Mouse (Mus musculus) MEL (cell line): ENCODE data around the gene Lrrc7. TPM values are rescaled to one million over a fixed set of nuclear protein-coding genes. Genes with fewer than 3 reads are reported as not detected.

Source experiments
- DNase-seq: peaks from one replicate; pipeline ENCODE4 v3.0.0; 2011; ENCODE audit warnings: low read depth, low spot score
- H3K27ac ChIP-seq: 2 replicates; pipeline ENCODE4 v1.5.1; 2012; ENCODE audit warnings: low read depth, mild to moderate bottlenecking, control low read depth, low read length, moderate library complexity; ENCODE audit not compliant: control insufficient read depth
- H3K27me3 ChIP-seq, 2 experiments: fragments of 150-350 bp in 1 of 2; sonication (generic) in 1 of 2; 2 replicates each; pipeline ENCODE4 v1.6.1; 2012; ENCODE audit warnings: low read length in 2 of 2, mild to moderate bottlenecking in 2 of 2, improper control_type of control experiment in 1 of 2, moderate library complexity in 1 of 2; ENCODE audit not compliant: insufficient read depth in 2 of 2, control insufficient read depth in 1 of 2
- H3K36me3 ChIP-seq, 2 experiments: 2 replicates each; pipeline ENCODE4 v1.6.1; 2012 to 2014; ENCODE audit warnings: low read length in 2 of 2, improper control_type of control experiment in 1 of 2, inconsistent platforms in 1 of 2, mild to moderate bottlenecking in 1 of 2; ENCODE audit not compliant: insufficient read depth in 2 of 2, control insufficient read depth in 1 of 2
- H3K4me1 ChIP-seq, 2 experiments: fragments of 150-350 bp in 1 of 2; sonication (generic) in 1 of 2; 2 replicates each; pipeline ENCODE4 v1.6.1; 2012; ENCODE audit warnings: low read length in 2 of 2, improper control_type of control experiment in 1 of 2, mild to moderate bottlenecking in 1 of 2; ENCODE audit not compliant: insufficient read depth in 2 of 2, control insufficient read depth in 1 of 2
- H3K4me3 ChIP-seq, 2 experiments: fragments of 150-350 bp in 1 of 2; sonication (generic) in 1 of 2; 2 replicates each; pipeline ENCODE4 v1.5.1; 2012; ENCODE audit warnings: low read depth in 2 of 2, low read length in 2 of 2, mild to moderate bottlenecking in 2 of 2, moderate library complexity in 2 of 2, control low read depth in 1 of 2, improper control_type of control experiment in 1 of 2; ENCODE audit not compliant: control insufficient read depth in 1 of 2, insufficient read depth in 1 of 2
- H3K79me2 ChIP-seq: 2 replicates; pipeline ENCODE4 v1.6.1; 2012; ENCODE audit warnings: mild to moderate bottlenecking, low read length, moderate library complexity; ENCODE audit not compliant: control insufficient read depth, poor library complexity, insufficient read depth
- H3K9ac ChIP-seq: 2 replicates; pipeline ENCODE4 v1.6.1; 2012; ENCODE audit warnings: low read depth, mild to moderate bottlenecking, control low read depth, low read length, moderate library complexity; ENCODE audit not compliant: control insufficient read depth, poor library complexity, severe bottlenecking
- H3K9me3 ChIP-seq: fragments of 150-350 bp; sonication (generic); replicated peaks from 2 replicates; pipeline ENCODE4 v1.6.1; 2012; ENCODE audit warnings: mild to moderate bottlenecking, low read length, improper control_type of control experiment, moderate library complexity; ENCODE audit not compliant: insufficient read depth
- CHD1 ChIP-seq: IDR thresholded peaks from 2 replicates; pipeline ENCODE4 v1.6.1; 2012; ENCODE audit warnings: low read depth, mild to moderate bottlenecking, inconsistent platforms, low read length, improper control_type of control experiment
- CHD2 ChIP-seq: IDR thresholded peaks from 2 replicates; pipeline ENCODE4 v1.6.1; 2011; ENCODE audit warnings: low read length, improper control_type of control experiment
- CTCF ChIP-seq, 3 experiments: IDR thresholded peaks in 2 of 3; conservative IDR thresholded peaks in 1 of 3; 2 replicates each; pipeline ENCODE4 v1.5.1; 2011 to 2012; ENCODE audit warnings: low read length in 3 of 3, low read depth in 2 of 3, mild to moderate bottlenecking in 2 of 3, improper control_type of control experiment in 1 of 3, inconsistent platforms in 1 of 3, mixed read lengths in 1 of 3, moderate library complexity in 1 of 3; ENCODE audit not compliant: control insufficient read depth in 1 of 3, insufficient read depth in 1 of 3, poor library complexity in 1 of 3, severe bottlenecking in 1 of 3
- E2F4 ChIP-seq: IDR thresholded peaks from 2 replicates; pipeline ENCODE4 v1.6.1; 2011; ENCODE audit warnings: low read depth, low read length, improper control_type of control experiment, borderline replicate concordance
- ELF1 ChIP-seq: IDR thresholded peaks from 2 replicates; pipeline ENCODE4 v1.6.1; 2014; ENCODE audit warnings: low read depth, mild to moderate bottlenecking, inconsistent platforms, low read length, improper control_type of control experiment, moderate library complexity
- EP300 ChIP-seq, 2 experiments: IDR thresholded peaks; 2 replicates each; pipeline ENCODE4 v1.6.1; 2011; ENCODE audit warnings: improper control_type of control experiment in 2 of 2, low read length in 2 of 2, low read depth in 1 of 2, mild to moderate bottlenecking in 1 of 2
- GABPA ChIP-seq: IDR thresholded peaks from 2 replicates; pipeline ENCODE4 v1.6.1; 2012; ENCODE audit warnings: low read depth, mild to moderate bottlenecking, inconsistent platforms, low read length, improper control_type of control experiment, moderate library complexity
- GATA1 ChIP-seq: IDR thresholded peaks from 2 replicates; pipeline ENCODE4 v1.6.1; 2011; ENCODE audit warnings: low read depth, low read length, improper control_type of control experiment
- JUND ChIP-seq: IDR thresholded peaks from 2 replicates; pipeline ENCODE4 v1.6.1; 2011; ENCODE audit warnings: low read depth, mild to moderate bottlenecking, improper control_type of control experiment, low read length
- KAT2A ChIP-seq: conservative IDR thresholded peaks from 2 replicates; pipeline ENCODE4 v1.6.1; 2012; ENCODE audit warnings: low read depth, low read length, improper control_type of control experiment, inconsistent platforms
- MAFK ChIP-seq: IDR thresholded peaks from 2 replicates; pipeline ENCODE4 v1.6.1; 2011; ENCODE audit warnings: low read depth, mild to moderate bottlenecking, low read length, improper control_type of control experiment, borderline replicate concordance
- MAX ChIP-seq: IDR thresholded peaks from 2 replicates; pipeline ENCODE4 v1.6.1; 2011; ENCODE audit warnings: low read length, improper control_type of control experiment
- MAZ ChIP-seq: IDR thresholded peaks from 2 replicates; pipeline ENCODE4 v1.6.1; 2012; ENCODE audit warnings: low read depth, mild to moderate bottlenecking, inconsistent platforms, low read length, improper control_type of control experiment
- MEF2A ChIP-seq: IDR thresholded peaks from 2 replicates; pipeline ENCODE4 v1.6.1; 2014; ENCODE audit warnings: low read depth, mild to moderate bottlenecking, inconsistent platforms, low read length, improper control_type of control experiment; ENCODE audit not compliant: poor library complexity, insufficient replicate concordance, severe bottlenecking; ENCODE audit errors: extremely low read depth
- MXI1 ChIP-seq: IDR thresholded peaks from 2 replicates; pipeline ENCODE4 v1.6.1; 2011; ENCODE audit warnings: mild to moderate bottlenecking, low read depth, low read length, improper control_type of control experiment
- MYB ChIP-seq: IDR thresholded peaks from 2 replicates; pipeline ENCODE4 v1.6.1; 2011; ENCODE audit warnings: mild to moderate bottlenecking, low read depth, low read length, improper control_type of control experiment
- NELFE ChIP-seq: IDR thresholded peaks from 2 replicates; pipeline ENCODE4 v1.6.1; 2011; ENCODE audit warnings: low read depth, low read length, improper control_type of control experiment
- NRF1 ChIP-seq: IDR thresholded peaks from 2 replicates; pipeline ENCODE4 v1.6.1; 2014; ENCODE audit warnings: low read depth, mild to moderate bottlenecking, inconsistent platforms, low read length, improper control_type of control experiment, moderate library complexity; ENCODE audit not compliant: poor library complexity, insufficient read depth, severe bottlenecking
- POLR2AphosphoS2 ChIP-seq: IDR thresholded peaks from 2 replicates; pipeline ENCODE4 v1.6.1; 2011; ENCODE audit warnings: low read length, improper control_type of control experiment
- POLR2AphosphoS5 ChIP-seq: IDR thresholded peaks from 2 replicates; pipeline ENCODE4 v1.6.1; 2012; ENCODE audit warnings: low read depth, borderline replicate concordance, mild to moderate bottlenecking, inconsistent platforms, low read length, moderate library complexity, mixed read lengths
- RCOR1 ChIP-seq: IDR thresholded peaks from 2 replicates; pipeline ENCODE4 v1.6.1; 2012; ENCODE audit warnings: low read depth, mild to moderate bottlenecking, inconsistent platforms, low read length, improper control_type of control experiment
- SIN3A ChIP-seq: IDR thresholded peaks from 2 replicates; pipeline ENCODE4 v1.6.1; 2012; ENCODE audit warnings: low read length, improper control_type of control experiment, inconsistent platforms
- SMC3 ChIP-seq: IDR thresholded peaks from 2 replicates; pipeline ENCODE4 v1.6.1; 2011; ENCODE audit warnings: low read depth, low read length, improper control_type of control experiment
- TAL1 ChIP-seq: IDR thresholded peaks from 2 replicates; pipeline ENCODE4 v1.6.1; 2012; ENCODE audit warnings: mild to moderate bottlenecking, inconsistent platforms, low read length, moderate library complexity, mixed read lengths
- UBTF ChIP-seq: IDR thresholded peaks from 2 replicates; pipeline ENCODE4 v1.6.1; 2012; ENCODE audit warnings: low read depth, mild to moderate bottlenecking, inconsistent platforms, low read length, improper control_type of control experiment, moderate library complexity, borderline replicate concordance; ENCODE audit not compliant: insufficient read depth
- ZKSCAN1 ChIP-seq: IDR thresholded peaks from 2 replicates; pipeline ENCODE4 v1.6.1; 2012; ENCODE audit warnings: low read depth, mild to moderate bottlenecking, inconsistent platforms, low read length, improper control_type of control experiment, moderate library complexity
- ZNF384 ChIP-seq: IDR thresholded peaks from 2 replicates; pipeline ENCODE4 v1.6.1; 2012; ENCODE audit warnings: low read depth, mild to moderate bottlenecking, inconsistent platforms, low read length, improper control_type of control experiment
- polyA plus RNA-seq, 2 experiments: library from polyadenylated mRNA; stranded (reverse) in 1 of 2; unstranded in 1 of 2; fragments of >175 nt in 1 of 2; fragments of >200 nt in 1 of 2; gene quantifications; 2 replicates each; pipeline versions ENCODE4 v1.2.1 to v1.2.4; 2012; ENCODE audit warnings: low replicate concordance in 2 of 2, low read depth in 1 of 2; ENCODE audit not compliant: insufficient read length in 2 of 2, insufficient read depth in 1 of 2, missing spikeins in 1 of 2
- total RNA-seq: library from RNA; depleted of rRNA; stranded (reverse); fragments of 300-350 nt; gene quantifications from 2 replicates; pipeline ENCODE4 v1.2.3, GENCODE M21; 2012

Gene Lrrc7
- total and polyA plus RNA-seq, 3 experiments, result not detected

DNA sequence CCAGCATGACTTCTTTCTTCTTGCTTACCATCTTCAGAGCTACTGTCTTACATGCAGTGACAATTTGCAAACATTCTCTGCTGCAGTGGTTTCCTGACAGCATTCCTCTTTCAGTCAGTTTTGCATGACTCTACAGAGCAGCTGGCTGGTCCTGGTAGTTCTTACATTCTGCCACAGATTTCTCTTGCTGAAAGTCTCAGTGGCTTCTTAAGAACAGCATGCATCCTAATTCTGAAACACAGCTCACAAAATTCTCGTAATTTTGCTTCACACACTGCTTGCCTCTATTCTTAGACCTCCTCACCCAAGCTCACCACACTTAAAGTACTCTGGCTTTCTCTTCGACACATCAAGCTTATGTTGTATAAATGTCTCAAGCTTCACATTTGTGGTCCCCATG, 283.4 kb downstream of the Lrrc7 start:
- no peak overlapping the region for H3K9ac ChIP-seq
- TF ChIP-seq JUND, result no peak
- no peak for TF ChIP-seq CHD2
- no peak for TF ChIP-seq MAFK
- TF ChIP-seq EP300 (IDR thresholded peaks at IDR 0.05; ENCODE audit: low read depth in 1 of 2, low read length in 2 of 2), result no peak
- no peak for TF ChIP-seq MEF2A
- no peaks in the 10 kb centered on the region for H3K4me1 ChIP-seq

DNA sequence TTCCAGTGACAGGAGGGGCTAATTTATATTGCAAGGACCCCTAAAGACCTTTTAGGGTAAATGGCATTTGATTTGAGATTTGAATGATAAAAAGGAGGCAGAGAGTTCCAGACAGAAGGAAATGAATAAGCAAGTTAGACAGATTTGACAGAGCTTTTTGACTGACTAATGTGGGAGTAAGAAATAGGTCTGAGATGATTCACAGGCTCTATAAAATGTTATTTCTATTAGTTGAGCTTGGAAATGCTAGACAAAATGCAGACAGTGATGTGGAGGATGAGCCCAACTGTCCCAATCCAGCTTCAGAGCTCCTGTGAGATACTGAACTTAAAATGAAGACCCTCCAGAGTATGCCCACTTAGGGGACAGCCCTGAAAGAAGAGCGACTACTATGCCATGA, 289.3 kb downstream of the Lrrc7 start:
- TF ChIP-seq CTCF (IDR thresholded peaks at IDR 0.05 in 2 of 3, conservative IDR thresholded peaks at IDR 0.05 in 1 of 3; ENCODE audit: control insufficient read depth in 1 of 3, insufficient read depth in 1 of 3, low read depth in 2 of 3, low read length in 3 of 3, poor library complexity in 1 of 3, severe bottlenecking in 1 of 3), result no peak
- no peak for TF ChIP-seq CHD2
- TF ChIP-seq NRF1, result no peak
- TF ChIP-seq RCOR1, result no peak
- no peak for TF ChIP-seq MAX
- TF ChIP-seq EP300 (IDR thresholded peaks at IDR 0.05; ENCODE audit: low read depth in 1 of 2, low read length in 2 of 2), result no peak
- no peak for TF ChIP-seq UBTF
- no peak for TF ChIP-seq ELF1
- TF ChIP-seq NELFE, result no peak
- TF ChIP-seq ZKSCAN1, result no peak
- TF ChIP-seq GABPA, result no peak
- no peak for TF ChIP-seq POLR2AphosphoS5
- no peak for DNase-seq

More for the DNA sequence above, 283.4 kb downstream of the Lrrc7 start:
- Histone ChIP-seq H3K9me3 (no peaks in the 10 kb centered on the region), H3K36me3 (no peaks in the 10 kb centered on the region), H3K27ac (no peak overlapping the region), H3K79me2 (no peaks in the 10 kb centered on the region), H3K27me3 (no peaks in the 10 kb centered on the region), H3K4me3 (no peak overlapping the region)
- DNase-seq, result no peak

DNA sequence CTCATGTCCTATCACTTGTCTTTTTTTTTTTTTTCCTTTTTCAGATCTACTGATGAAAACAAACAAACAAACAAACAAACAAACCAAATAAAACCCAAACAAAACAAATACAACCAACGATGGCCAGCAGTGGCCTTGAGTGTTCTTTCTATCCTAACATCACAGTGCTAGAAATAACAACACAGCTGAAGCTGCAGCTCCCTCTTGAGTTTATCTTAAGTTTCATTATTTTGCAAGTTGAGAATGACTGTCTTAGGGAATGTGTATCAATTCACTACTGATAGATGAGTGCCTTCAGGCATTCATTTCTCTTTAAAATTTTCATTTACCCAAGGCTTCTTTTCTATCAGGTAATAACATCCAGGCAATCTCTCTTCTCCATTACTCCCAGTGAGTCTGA, 291.1 kb downstream of the Lrrc7 start:
- Histone ChIP-seq H3K9me3 (no peaks in the 10 kb centered on the region), H3K4me3 (no peak overlapping the region), H3K79me2 (no peaks in the 10 kb centered on the region), H3K27ac (no peak overlapping the region), H3K9ac (no peak overlapping the region), H3K27me3 (no peaks in the 10 kb centered on the region), H3K36me3 (no peaks in the 10 kb centered on the region), H3K4me1 (no peaks in the 10 kb centered on the region)
- DNase-seq, result no peak
- TF ChIP-seq UBTF (no peak), POLR2AphosphoS5 (no peak), MAFK (no peak), POLR2AphosphoS2 (no peak), ZNF384 (no peak), MXI1 (no peak), GATA1 (no peak), SMC3 (no peak), ZKSCAN1 (no peak), MAX (no peak), E2F4 (no peak), MAZ (no peak), TAL1 (no peak), MYB (no peak), SIN3A (no peak), CHD1 (no peak), KAT2A (no peak)

More for the DNA sequence above, 289.3 kb downstream of the Lrrc7 start:
- Histone ChIP-seq H3K36me3 (no peaks in the 10 kb centered on the region), H3K9me3 (no peaks in the 10 kb centered on the region), H3K9ac (no peak overlapping the region), H3K4me1 (no peaks in the 10 kb centered on the region), H3K4me3 (no peak overlapping the region), H3K27me3 (no peaks in the 10 kb centered on the region), H3K79me2 (no peaks in the 10 kb centered on the region), H3K27ac (no peak overlapping the region)
